Mouse (Mus musculus) forebrain, embryonic 13.5 days (tissue): ENCODE results near the gene Cyp2d11. TPM values are rescaled to one million over a fixed set of nuclear protein-coding genes. Genes with fewer than 3 reads are reported as not detected.

Experiments
- ATAC-seq: fragments of 200-750 bp; cut with Nextera tagmentation; 2 replicates; pipeline ENCODE4 v1.8.0; 2017
- H3K27ac ChIP-seq: fragments of 300-500 bp; sonication (generic); 2 replicates; pipeline ENCODE4 v1.5.1; 2015; ENCODE audit warnings: inconsistent platforms, mild to moderate bottlenecking, moderate library complexity
- H3K27me3 ChIP-seq: fragments of 300-500 bp; sonication (generic); 2 replicates; pipeline ENCODE4 v1.6.1; 2015; ENCODE audit warnings: mild to moderate bottlenecking, inconsistent platforms
- H3K36me3 ChIP-seq: fragments of 300-500 bp; sonication (generic); 2 replicates; pipeline ENCODE4 v1.6.1; 2015; ENCODE audit warnings: mild to moderate bottlenecking, inconsistent platforms; ENCODE audit not compliant: poor library complexity, severe bottlenecking
- H3K4me1 ChIP-seq: fragments of 300-500 bp; sonication (generic); 2 replicates; pipeline ENCODE4 v1.6.1; 2015; ENCODE audit warnings: inconsistent platforms
- H3K4me2 ChIP-seq: fragments of 300-500 bp; sonication (generic); 2 replicates; pipeline ENCODE4 v1.6.1; 2015; ENCODE audit warnings: inconsistent platforms, mild to moderate bottlenecking, moderate library complexity
- H3K4me3 ChIP-seq: fragments of 300-500 bp; sonication (generic); 2 replicates; pipeline ENCODE4 v1.5.1; 2015; ENCODE audit warnings: mild to moderate bottlenecking, inconsistent platforms
- H3K9ac ChIP-seq: fragments of 300-500 bp; sonication (generic); 2 replicates; pipeline ENCODE4 v1.6.1; 2015; ENCODE audit warnings: mild to moderate bottlenecking, inconsistent platforms
- H3K9me3 ChIP-seq: fragments of 300-500 bp; sonication (generic); replicated peaks from 2 replicates; pipeline ENCODE4 v1.6.1; 2016; ENCODE audit warnings: inconsistent platforms
- WGBS: fragments of 180-500 bp; shearing (Covaris S2); methylation state at CpG from one replicate; pipeline ENCODE4 v1.1.7; 2015; 5-methylcytosine and 5-hydroxymethylcytosine counted together
- polyA plus RNA-seq: library from polyadenylated mRNA; unstranded; fragments of >200 nt; fragmentation: Nextera tagmentation; extraction: Ambion mirVana; gene quantifications from 2 replicates; pipeline ENCODE4 v1.2.1, GENCODE M21; 2015

Cyp2d11 gene
- polyA plus RNA-seq, 1 experiment from 2014 or later: not detected

DNA sequence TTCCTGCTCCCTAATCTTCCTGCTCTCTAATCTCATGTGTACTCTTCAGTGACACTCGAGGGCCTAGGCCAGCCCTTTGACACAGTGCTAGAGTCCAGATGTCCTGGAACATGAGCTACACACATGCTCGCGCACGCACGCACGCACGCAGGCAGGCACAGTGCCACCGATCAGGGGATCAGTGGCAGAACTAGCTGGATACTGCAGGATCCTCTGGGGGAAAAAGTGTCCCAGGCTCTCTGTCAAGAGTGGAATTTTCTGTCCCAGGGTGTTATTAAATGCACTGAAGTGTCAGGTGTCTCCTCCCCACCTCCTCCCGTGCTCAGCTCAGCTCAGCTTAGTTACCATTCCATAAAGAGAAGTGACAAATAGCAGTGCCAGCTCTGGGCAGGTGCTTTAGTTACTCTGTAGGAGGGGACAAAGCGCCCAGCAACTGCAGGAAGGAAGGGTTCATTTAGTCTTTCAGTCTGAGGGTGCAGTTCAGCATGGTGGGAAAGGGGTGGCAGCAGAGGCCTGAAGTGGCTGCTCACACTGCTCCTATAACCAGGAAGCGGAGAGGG, 32.3 kb downstream of the Cyp2d11 start:
- WGBS: 78% methylated on average over 11 of the region's 11 CpGs
- no peaks in the 10 kb centered on the region for H3K36me3 ChIP-seq

DNA sequence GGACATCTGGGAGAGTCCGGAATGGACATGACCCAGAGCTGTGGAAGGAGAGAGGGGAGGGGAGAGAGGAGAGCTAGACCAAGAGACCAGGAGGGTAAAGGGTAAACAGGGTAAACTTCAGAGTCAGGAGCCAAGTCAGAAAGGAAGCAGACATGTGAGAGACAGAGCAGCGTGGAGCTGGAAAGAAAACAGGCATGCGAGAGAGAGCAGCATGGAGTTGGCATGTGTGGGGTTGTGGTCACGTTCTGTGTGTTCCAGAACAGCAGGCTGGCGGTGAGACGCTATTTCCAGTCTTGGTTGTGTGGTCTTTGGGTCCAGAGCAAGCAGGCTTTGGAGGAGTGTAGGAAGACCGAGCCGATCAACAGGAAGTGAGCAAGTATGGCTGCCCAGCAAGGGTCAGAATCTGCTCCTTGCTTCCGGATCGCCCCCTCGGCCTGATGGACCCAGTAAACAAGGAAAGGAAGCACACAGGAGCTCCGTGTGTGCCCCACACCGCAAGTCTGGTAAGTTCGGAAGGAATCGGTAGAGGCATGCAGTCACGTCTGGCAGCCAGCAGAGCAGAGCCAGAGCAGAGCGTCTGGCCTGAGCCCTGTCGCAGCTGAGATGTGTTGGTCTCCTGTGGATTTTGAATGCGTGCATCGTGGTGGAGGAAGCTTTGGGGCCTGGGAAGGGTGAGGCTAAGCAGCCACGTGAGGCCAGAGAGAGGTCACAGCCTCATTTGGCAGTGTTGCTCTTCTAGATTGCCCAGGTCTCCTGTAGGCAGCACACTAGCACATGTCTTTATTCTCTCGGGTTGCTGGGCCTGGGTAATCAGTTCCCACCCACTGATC, 35.2 kb downstream of the Cyp2d11 start:
- Histone ChIP-seq H3K4me1 (peaks cover 5% of the 10 kb centered on the region), H3K27me3 (no peaks in the 10 kb centered on the region), H3K4me3 (no peak overlapping the region), H3K4me2 (no peak overlapping the region), H3K9me3 (no peaks in the 10 kb centered on the region), H3K9ac (0 out of 2 replicates have a peak overlapping the region, but pooled peaks have one; percentile 45), H3K36me3 (no peaks in the 10 kb centered on the region), H3K27ac (no peak overlapping the region)
- 75% methylated on average over 22 of the region's 22 CpGs for WGBS
- no peak for ATAC-seq

More for the DNA sequence above, 32.3 kb downstream of the Cyp2d11 start:
- Histone ChIP-seq H3K4me3 (no peak overlapping the region), H3K27me3 (no peaks in the 10 kb centered on the region), H3K9ac (no peak overlapping the region), H3K4me1 (no peaks in the 10 kb centered on the region), H3K27ac (no peak overlapping the region), H3K9me3 (no peaks in the 10 kb centered on the region), H3K4me2 (no peak overlapping the region)
- ATAC-seq: no peak

DNA sequence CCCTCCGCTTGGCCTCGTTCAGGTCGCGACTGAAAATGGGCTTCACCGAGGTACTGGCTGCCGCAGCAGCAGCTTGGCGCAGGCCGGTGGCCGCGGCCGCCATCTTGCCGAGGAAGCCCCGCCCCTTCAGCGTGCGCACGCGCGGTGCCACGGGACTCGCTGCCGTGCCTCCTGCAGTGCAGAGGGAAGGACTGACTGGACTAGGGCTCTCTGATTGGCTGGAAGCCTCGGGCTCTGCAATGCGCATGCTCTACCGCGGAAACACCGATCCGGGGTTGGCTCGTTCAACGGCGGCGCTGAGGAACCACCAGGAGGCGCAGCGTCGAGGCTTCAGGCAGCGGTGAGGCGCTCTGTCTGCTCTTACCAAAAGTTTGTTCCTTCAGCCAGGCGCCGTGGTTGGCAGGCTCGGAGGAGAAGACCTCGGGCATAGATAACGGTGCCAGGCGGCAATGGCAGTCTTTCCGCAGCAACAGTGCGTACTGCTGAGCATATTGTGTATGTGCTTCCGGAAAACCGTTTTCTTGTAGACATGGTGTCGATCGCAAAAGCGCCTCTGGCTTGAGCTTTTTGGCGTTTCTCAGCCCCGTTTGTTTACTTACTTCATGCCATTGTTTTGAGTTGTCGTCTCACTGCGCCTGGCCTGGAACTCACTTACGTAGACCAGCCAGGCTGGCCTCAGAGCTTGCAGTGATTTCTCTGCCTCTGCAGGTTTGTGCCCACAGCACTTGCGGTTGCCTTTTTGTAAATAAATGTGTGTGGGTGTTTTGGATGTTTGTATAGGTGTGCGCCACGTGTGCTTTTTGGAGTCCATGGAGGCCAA, 39.5 kb downstream of the Cyp2d11 start, which contains the start of gene Ndufa6:
Gene Ndufa6 (minus strand): TSS at position 197 of the 820 bp plus-strand sequence.
- H3K27ac ChIP-seq: peak within 1 kb of the TSS; percentile 81
- H3K9me3 ChIP-seq: no peaks in the 10 kb centered on the region
- peak within 1 kb of the TSS; percentile 77 for H3K4me2 ChIP-seq
- WGBS: 2% methylated on average over 52 of the region's 57 CpGs
- peaks cover 23% of the 10 kb centered on the region for H3K4me1 ChIP-seq
- ATAC-seq: peak; percentile 99
- H3K36me3 ChIP-seq: peaks cover 18% of the 10 kb centered on the region
- peak within 1 kb of the TSS; percentile 83 for H3K4me3 ChIP-seq
- peak within 1 kb of the TSS; percentile 96 for H3K9ac ChIP-seq
- H3K27me3 ChIP-seq: no peaks in the 10 kb centered on the region

DNA sequence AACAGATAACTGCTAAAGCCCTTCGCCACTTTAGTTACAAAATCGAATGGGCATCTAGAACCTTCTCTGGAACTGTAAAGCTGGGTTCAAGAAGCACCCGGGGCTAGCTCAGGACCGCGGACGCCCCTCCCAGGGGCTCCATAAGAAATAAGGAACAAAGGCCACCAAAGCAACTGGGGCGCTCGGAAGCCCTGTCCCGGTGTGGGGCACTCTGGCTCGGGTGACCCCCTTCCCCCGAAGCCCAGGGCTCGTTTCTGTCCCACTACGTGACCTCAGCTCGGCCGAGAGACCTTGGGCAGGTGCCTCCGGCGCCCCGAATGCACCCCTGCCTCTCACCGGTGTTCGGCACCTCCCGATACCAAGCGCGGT, 40.1 kb downstream of the Cyp2d11 start:
- H3K4me2 ChIP-seq: peak overlapping the region; percentile 77
- 0% methylated on average over 23 of the region's 23 CpGs for WGBS
- no peaks in the 10 kb centered on the region for H3K9me3 ChIP-seq
- peak overlapping the region; percentile 96 for H3K9ac ChIP-seq
- peak overlapping the region; percentile 81 for H3K27ac ChIP-seq
- ATAC-seq: peak; percentile 55
- H3K4me1 ChIP-seq: peaks cover 23% of the 10 kb centered on the region
- H3K27me3 ChIP-seq: no peaks in the 10 kb centered on the region
- H3K4me3 ChIP-seq: peak overlapping the region; percentile 83
- peaks cover 24% of the 10 kb centered on the region for H3K36me3 ChIP-seq

DNA sequence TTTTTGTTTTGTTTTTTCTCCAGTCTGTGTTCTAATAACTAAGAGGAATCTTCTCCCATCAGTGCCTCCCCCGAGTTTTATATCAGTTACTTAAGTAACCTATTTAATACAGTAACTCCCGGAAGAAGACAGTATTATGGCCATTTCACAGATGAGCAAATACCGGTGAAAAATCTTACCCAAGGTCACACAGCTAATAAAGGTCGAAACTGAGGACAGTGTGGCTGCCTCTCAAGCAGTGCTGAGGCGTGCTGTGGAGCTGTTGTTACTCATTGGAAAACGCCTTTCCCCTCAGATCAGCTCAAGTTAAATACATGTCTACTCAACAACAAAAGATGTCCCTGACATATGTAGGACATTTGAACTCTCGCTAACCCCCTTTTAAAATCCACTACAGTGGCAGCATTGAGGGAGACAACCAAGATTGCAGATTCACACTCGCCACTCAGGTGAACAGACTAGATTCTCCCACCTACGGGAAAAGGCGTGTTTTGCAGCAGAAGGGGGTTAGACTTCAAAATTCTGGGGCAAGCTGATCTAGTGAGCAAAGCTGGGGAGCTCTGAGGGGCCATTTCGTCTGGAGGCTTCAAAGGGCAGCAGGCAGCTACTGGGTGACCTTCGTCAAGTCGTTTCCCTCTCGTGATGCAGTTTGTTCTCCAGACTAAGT, 40.6 kb downstream of the Cyp2d11 start:
- Histone ChIP-seq H3K27ac (peak overlapping the region; percentile 81; the same call in 1 of the 2 replicates), H3K9ac (peak overlapping the region; percentile 96), H3K36me3 (peaks cover 29% of the 10 kb centered on the region), H3K4me2 (peak overlapping the region; percentile 77), H3K9me3 (no peaks in the 10 kb centered on the region), H3K4me3 (peak overlapping the region; percentile 83), H3K27me3 (no peaks in the 10 kb centered on the region), H3K4me1 (peaks cover 23% of the 10 kb centered on the region)
- no peak for ATAC-seq
- 33% methylated on average over 14 of the region's 14 CpGs for whole genome bisulfite sequencing

DNA sequence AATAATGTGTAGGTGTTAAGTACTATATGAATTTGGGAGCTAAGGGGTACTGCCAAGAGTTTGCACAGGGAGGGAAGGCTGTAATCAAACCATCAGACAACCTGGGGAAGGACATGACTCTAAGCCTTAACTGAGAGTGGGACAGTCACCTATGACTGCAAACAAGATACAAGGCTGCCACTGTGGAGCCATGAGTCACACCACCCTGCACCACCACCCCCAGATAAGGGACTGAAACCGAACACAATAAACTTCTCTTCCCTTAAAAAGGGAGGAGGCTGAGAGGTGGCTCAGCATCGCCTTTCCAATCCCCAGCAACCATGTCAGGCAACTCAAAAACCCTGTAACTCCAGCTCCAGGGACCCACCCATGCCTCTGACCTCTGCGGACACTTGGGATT, 42.3 kb downstream of the Cyp2d11 start:
- Histone ChIP-seq H3K36me3 (peaks cover 39% of the 10 kb centered on the region), H3K9me3 (no peaks in the 10 kb centered on the region), H3K4me2 (no peak overlapping the region), H3K27me3 (no peaks in the 10 kb centered on the region), H3K4me3 (no peak overlapping the region), H3K9ac (peak overlapping the region; percentile 18; the same call in 1 of the 2 replicates), H3K27ac (no peak overlapping the region), H3K4me1 (peaks cover 37% of the 10 kb centered on the region)
- WGBS: 87% methylated on average over 3 of the region's 3 CpGs
- ATAC-seq: no peak

DNA sequence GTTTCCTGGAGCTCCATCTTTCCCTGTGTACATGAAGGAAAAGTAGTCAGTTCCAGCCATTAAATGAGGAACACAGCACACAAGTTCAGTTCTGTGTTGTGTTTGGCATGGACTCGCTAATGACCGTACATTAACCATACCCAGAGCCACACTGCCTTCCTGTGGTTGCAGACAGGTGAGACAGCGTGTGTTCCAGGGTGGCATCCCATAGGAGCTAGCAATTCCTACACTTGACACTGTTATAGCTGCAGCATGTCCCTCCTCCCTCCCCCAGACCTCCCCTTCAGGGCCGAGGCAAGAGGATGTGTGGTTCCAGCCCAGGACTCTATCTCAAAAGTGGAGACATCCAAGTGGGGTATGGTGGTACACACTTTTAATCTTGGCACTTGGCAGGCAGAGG, 43.5 kb downstream of the Cyp2d11 start:
- ATAC-seq: no peak
- Histone ChIP-seq H3K4me1 (peaks cover 38% of the 10 kb centered on the region), H3K9me3 (no peaks in the 10 kb centered on the region), H3K4me2 (no peak overlapping the region), H3K36me3 (peaks cover 39% of the 10 kb centered on the region), H3K27ac (no peak overlapping the region), H3K4me3 (no peak overlapping the region), H3K27me3 (no peaks in the 10 kb centered on the region), H3K9ac (no peak overlapping the region)
- WGBS: 91% methylated on average over 4 of the region's 4 CpGs

DNA sequence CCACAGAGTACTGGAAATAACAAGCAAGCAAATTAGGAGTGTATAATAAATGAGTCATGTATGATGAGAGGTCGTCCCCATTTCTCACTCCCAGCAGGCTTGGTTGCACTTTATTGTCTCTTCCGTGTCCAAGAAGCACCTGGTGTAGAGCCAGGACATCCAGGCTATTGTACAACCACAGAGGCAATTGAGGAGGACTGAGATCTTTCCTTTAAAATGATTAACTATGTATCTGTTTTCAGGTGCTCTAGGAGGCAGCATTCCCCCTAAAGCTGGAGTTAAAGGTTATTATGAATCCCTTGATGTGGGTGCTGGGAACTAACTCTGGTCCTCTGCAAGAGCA, 44.9 kb downstream of the Cyp2d11 start:
- Histone ChIP-seq H3K9ac (no peak overlapping the region), H3K36me3 (peaks cover 39% of the 10 kb centered on the region), H3K4me3 (no peak overlapping the region), H3K4me2 (no peak overlapping the region), H3K27ac (no peak overlapping the region), H3K4me1 (peaks cover 33% of the 10 kb centered on the region), H3K27me3 (no peaks in the 10 kb centered on the region), H3K9me3 (no peaks in the 10 kb centered on the region)
- no peak for ATAC-seq
- 83% methylated on average over 2 of the region's 2 CpGs for WGBS

DNA sequence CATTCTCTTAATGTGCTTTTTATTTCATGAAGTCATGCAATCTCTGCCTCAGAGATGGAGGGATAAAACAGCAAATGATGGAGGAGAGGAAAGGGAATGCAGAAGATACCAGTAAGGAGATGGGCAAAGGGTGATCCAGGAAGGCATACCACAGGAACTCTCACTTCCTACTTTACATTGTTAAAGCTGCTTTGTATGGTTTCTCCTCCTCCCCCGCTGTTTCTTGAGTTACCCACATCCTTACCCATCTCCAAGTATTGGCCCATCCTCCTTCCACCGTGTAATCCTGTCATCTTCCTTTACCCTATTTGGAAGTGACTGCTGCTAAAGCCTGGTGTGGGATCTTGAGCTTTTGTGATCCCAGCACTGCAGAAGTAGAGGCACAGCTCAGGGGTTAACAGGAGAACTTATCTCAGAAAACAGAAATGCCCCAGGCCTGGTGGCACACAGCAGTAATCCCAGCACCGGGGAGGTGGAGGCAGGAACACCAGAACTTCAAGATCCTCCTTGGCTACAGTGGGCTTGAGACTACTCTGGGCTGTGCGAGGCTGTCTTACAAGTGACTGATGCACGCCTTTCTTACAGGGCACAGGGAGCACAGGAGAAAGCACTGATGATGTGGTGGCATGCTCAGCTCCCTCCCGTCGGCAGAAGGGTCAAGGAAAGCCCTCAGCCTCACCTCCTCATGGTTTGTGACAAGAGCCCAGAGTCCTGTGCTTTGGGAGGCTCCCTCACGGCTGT, 45.4 kb downstream of the Cyp2d11 start:
- WGBS: 90% methylated on average over 8 of the region's 8 CpGs
- H3K36me3 ChIP-seq: peaks cover 39% of the 10 kb centered on the region
- no peak overlapping the region for H3K4me3 ChIP-seq
- no peak for ATAC-seq
- H3K9ac ChIP-seq: no peak overlapping the region
- H3K9me3 ChIP-seq: no peaks in the 10 kb centered on the region
- H3K4me2 ChIP-seq: no peak overlapping the region
- H3K27ac ChIP-seq: no peak overlapping the region
- no peaks in the 10 kb centered on the region for H3K27me3 ChIP-seq
- peaks cover 31% of the 10 kb centered on the region for H3K4me1 ChIP-seq

DNA sequence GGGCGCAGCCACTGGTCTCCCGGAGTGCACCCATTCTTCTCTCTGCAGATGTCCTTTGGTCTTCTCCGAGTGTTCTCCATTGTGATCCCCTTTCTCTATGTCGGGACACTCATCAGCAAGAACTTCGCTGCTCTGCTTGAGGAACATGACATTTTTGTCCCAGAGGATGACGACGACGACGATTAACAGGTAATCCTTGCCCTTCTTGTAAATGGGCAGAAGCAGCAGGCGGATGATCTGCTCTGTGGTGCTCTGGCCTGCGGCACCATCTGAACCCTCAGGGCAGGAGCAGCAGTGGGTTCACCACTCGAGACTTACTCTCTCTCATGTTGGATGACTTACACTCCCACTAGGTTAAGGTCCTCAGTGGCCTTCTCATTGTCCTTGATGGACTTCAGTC, 46.0 kb downstream of the Cyp2d11 start:
- Histone ChIP-seq H3K9ac (no peak overlapping the region; the same call in 1 of the 2 replicates), H3K4me1 (peaks cover 26% of the 10 kb centered on the region), H3K9me3 (no peaks in the 10 kb centered on the region), H3K27ac (no peak overlapping the region), H3K27me3 (no peaks in the 10 kb centered on the region), H3K4me3 (no peak overlapping the region), H3K4me2 (peak overlapping the region; percentile 93; the same call in 1 of the 2 replicates), H3K36me3 (peaks cover 39% of the 10 kb centered on the region)
- ATAC-seq: no peak
- 92% methylated on average over 12 of the region's 12 CpGs for WGBS

DNA sequence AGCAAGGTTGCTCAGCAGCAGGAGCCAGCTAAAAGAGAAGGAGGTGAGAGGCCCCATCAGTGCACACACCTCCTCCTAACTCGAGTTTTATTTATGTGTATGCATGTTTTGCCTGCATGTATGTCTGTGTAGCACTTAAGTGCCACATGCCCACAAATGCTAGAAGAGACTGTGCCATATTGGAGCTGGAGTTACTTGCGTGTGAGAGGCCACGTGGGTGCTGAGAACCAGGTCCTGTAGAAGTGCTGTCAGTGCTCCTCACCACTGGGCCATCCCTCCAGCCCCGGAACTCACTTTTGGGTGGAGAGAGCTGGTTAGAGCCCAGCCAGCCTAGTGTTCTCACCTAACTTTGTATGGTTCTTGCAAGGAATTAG, 46.5 kb downstream of the Cyp2d11 start:
- Histone ChIP-seq H3K27ac (no peak overlapping the region), H3K4me3 (peak overlapping the region; percentile 63), H3K36me3 (peaks cover 39% of the 10 kb centered on the region), H3K4me2 (peak overlapping the region; percentile 93), H3K9ac (peak overlapping the region; percentile 78; the same call in 1 of the 2 replicates), H3K9me3 (no peaks in the 10 kb centered on the region), H3K4me1 (peaks cover 20% of the 10 kb centered on the region), H3K27me3 (no peaks in the 10 kb centered on the region)
- 87% methylated on average over 4 of the region's 4 CpGs for WGBS
- no peak for ATAC-seq
